Mouse (Mus musculus) ES-Bruce4 (cell line): ENCODE measurements at regions not wholly inside any gene's neighbourhood (a gene's known extent, or its start where the extent isn't known, plus 50 kb on each side); places are given as distances from the start of the nearest gene placed in this dataset.

ENCODE experiments used
- CTCF ChIP-seq: IDR thresholded peaks from one replicate; pipeline ENCODE4 v1.8.1; 2011; ENCODE audit warnings: low read depth, low read length
- POLR2A ChIP-seq: IDR thresholded peaks from one replicate; pipeline ENCODE4 v1.8.1; 2011; ENCODE audit warnings: low read length; ENCODE audit not compliant: insufficient read depth

DNA sequence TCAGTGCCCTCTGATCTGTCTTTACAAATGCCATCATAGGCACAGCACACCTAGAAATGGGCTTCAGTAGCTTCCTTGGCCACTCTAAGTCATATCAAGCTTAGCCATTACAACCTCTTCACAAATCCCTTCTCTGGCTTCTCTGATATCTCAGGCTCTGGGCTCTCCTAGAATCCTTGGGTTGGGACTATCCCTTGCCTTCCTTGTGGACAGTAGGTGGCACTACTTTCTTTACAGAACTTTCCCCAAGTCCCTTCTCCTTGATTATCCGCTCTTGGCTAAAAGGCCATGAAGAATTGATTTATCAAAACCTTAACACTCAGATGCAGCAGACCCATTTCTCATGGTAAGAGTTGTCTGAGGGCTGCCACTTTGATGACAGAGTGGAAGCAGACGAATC lies 96.8 kb upstream of the Vstm2b start:
- TF ChIP-seq CTCF (no peak), POLR2A (no peak)
